Mouse (Mus musculus): ENCODE results near the gene Mmachc. TPM values are rescaled to one million over a fixed set of nuclear protein-coding genes. Genes with fewer than 3 reads are reported as not detected.
"Not testable (repeated sequence)": the region's sequence is repeated elsewhere in the genome, so short reads cannot be mapped to it uniquely, and the experiment has no call there.

Mmachc gene
- polyA plus RNA-seq, 1 experiment: 18.7 TPM

- Histone ChIP-seq H3K27ac (ENCODE audit: insufficient read depth, low read length) (no peak overlapping the region), H3K4me3 (ENCODE audit: insufficient read depth, low read length) (no peak overlapping the region), H3K4me1 (ENCODE audit: control insufficient read depth, insufficient read depth, low read length) (no peaks in the 10 kb centered on the region; the same call in 1 of the 2 replicates)
- TF ChIP-seq POLR2A (IDR thresholded peaks at IDR 0.05; ENCODE audit: extremely low read depth, insufficient read depth, low read length) (no peak), CTCF (IDR thresholded peaks at IDR 0.05; ENCODE audit: extremely low read depth, insufficient read depth, low read length) (no peak)
These were observed 9.4 kb downstream of the Mmachc start for GRCm38 (mm10) chr4:116698693-116699342.

GRCm38 (mm10) chr4:116693785-116694184, 14.4 kb downstream of the Mmachc start:
- no peak overlapping the region for H3K4me3 ChIP-seq (ENCODE audit: insufficient read depth, low read length)
- H3K4me1 ChIP-seq (ENCODE audit: control insufficient read depth, insufficient read depth, low read length): no peaks in the 10 kb centered on the region; the same call in 1 of the 2 replicates
- no peak for TF ChIP-seq CTCF (IDR thresholded peaks at IDR 0.05; ENCODE audit: extremely low read depth, insufficient read depth, low read length)
- no peak for TF ChIP-seq POLR2A (IDR thresholded peaks at IDR 0.05; ENCODE audit: extremely low read depth, insufficient read depth, low read length)
- H3K27ac ChIP-seq (ENCODE audit: insufficient read depth, low read length): no peak overlapping the region

- no peaks in the 10 kb centered on the region for H3K4me1 ChIP-seq (ENCODE audit: control insufficient read depth, insufficient read depth, low read length)
- H3K4me3 ChIP-seq (ENCODE audit: insufficient read depth, low read length): no peak overlapping the region
- TF ChIP-seq POLR2A (IDR thresholded peaks at IDR 0.05; ENCODE audit: extremely low read depth, insufficient read depth, low read length): no peak
- no peak for TF ChIP-seq CTCF (IDR thresholded peaks at IDR 0.05; ENCODE audit: extremely low read depth, insufficient read depth, low read length)
- no peak overlapping the region for H3K27ac ChIP-seq (ENCODE audit: insufficient read depth, low read length)
These were observed 16.1 kb downstream of the Mmachc start for GRCm38 (mm10) chr4:116692146-116692545.

DNA sequence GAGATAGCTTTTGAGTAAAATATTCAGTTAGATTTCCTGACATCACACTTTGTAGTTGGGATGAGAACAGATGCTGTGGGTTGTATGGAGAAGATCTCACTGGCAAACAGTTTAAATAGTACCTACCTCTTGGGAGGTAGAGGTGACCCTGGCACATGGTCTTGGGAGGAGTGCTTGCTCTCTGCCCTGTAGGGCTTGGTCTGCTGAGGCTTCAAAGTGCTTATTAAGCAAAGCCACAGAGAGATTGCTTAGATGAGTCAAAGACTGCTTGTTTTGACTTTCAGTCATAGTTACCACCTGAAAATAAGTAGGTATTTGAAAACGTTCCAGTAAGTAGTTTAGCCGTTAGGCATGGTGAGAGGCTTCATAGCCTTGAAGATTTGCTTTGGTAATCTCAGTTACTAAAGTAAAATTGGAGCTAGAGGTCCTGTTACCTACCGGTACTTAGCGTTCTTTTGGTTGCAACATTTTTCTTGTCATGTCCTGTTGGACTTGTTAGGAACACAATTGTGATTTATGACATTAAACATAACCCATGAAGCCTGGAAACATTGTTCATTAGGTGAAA, 18.8 kb downstream of the Mmachc start:
- Histone ChIP-seq H3K4me1 (ENCODE audit: control insufficient read depth, insufficient read depth, low read length) (peaks cover 2% of the 10 kb centered on the region; the same call in 1 of the 2 replicates), H3K4me3 (ENCODE audit: insufficient read depth, low read length) (no peak overlapping the region), H3K27ac (ENCODE audit: insufficient read depth, low read length) (no peak overlapping the region)
- TF ChIP-seq CTCF (IDR thresholded peaks at IDR 0.05; ENCODE audit: extremely low read depth, insufficient read depth, low read length): no peak
- no peak for TF ChIP-seq POLR2A (IDR thresholded peaks at IDR 0.05; ENCODE audit: extremely low read depth, insufficient read depth, low read length)

GRCm38 (mm10) chr4:116687041-116687440, 21.2 kb downstream of the Mmachc start:
- Histone ChIP-seq H3K27ac (ENCODE audit: insufficient read depth, low read length) (no peak overlapping the region), H3K4me1 (ENCODE audit: control insufficient read depth, insufficient read depth, low read length) (peaks cover 2% of the 10 kb centered on the region; the same call in 1 of the 2 replicates), H3K4me3 (ENCODE audit: insufficient read depth, low read length) (peak overlapping the region; percentile 49)
- no peak for TF ChIP-seq CTCF (IDR thresholded peaks at IDR 0.05; ENCODE audit: extremely low read depth, insufficient read depth, low read length)
- no peak for TF ChIP-seq POLR2A (IDR thresholded peaks at IDR 0.05; ENCODE audit: extremely low read depth, insufficient read depth, low read length)

- peak; percentile 94 for TF ChIP-seq POLR2A (IDR thresholded peaks at IDR 0.05; ENCODE audit: extremely low read depth, insufficient read depth, low read length)
- TF ChIP-seq CTCF (IDR thresholded peaks at IDR 0.05; ENCODE audit: extremely low read depth, insufficient read depth, low read length): peak; percentile 72
- Histone ChIP-seq H3K4me1 (ENCODE audit: control insufficient read depth, insufficient read depth, low read length) (peaks cover 2% of the 10 kb centered on the region; the same call in 1 of the 2 replicates), H3K4me3 (ENCODE audit: insufficient read depth, low read length) (peak within 1 kb of the TSS; percentile 49), H3K27ac (ENCODE audit: insufficient read depth, low read length) (peak within 1 kb of the TSS; percentile 81)
These were observed 22.7 kb downstream of the Mmachc start, which contains the start of gene Prdx1 for GRCm38 (mm10) chr4:116685402-116686061. Prdx1 (plus strand) TSS chr4:116685544.

- Histone ChIP-seq H3K4me3 (ENCODE audit: insufficient read depth, low read length) (no peak overlapping the region; the same call in 1 of the 2 replicates), H3K4me1 (ENCODE audit: control insufficient read depth, insufficient read depth, low read length) (peaks cover 2% of the 10 kb centered on the region; the same call in 1 of the 2 replicates), H3K27ac (ENCODE audit: insufficient read depth, low read length) (peak overlapping the region; percentile 81)
- no peak for TF ChIP-seq CTCF (IDR thresholded peaks at IDR 0.05; ENCODE audit: extremely low read depth, insufficient read depth, low read length)
- TF ChIP-seq POLR2A (IDR thresholded peaks at IDR 0.05; ENCODE audit: extremely low read depth, insufficient read depth, low read length): no peak
These were observed 23.5 kb downstream of the Mmachc start for GRCm38 (mm10) chr4:116684665-116685064.

DNA sequence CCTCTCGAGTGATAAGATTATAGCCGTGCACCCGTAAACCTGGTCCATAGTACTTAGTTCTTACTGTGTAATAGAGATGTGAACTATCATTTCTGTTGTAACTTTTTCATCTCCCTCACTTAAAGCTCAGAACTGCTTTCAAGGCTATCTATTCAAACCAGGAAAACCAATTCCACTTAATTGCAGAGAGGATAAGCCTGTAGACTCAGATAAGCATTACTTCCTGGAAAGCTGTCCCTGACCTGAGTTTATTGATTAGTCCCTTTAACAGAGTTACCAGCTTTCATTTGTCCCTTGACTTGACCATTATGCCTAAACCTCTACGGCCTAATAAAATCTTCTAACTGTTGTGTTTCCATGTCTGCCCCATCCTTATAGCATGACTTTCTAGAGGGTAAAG, 24.2 kb downstream of the Mmachc start:
- Histone ChIP-seq H3K4me1 (ENCODE audit: control insufficient read depth, insufficient read depth, low read length) (peaks cover 2% of the 10 kb centered on the region; the same call in 1 of the 2 replicates), H3K4me3 (ENCODE audit: insufficient read depth, low read length) (no peak overlapping the region), H3K27ac (ENCODE audit: insufficient read depth, low read length) (no peak overlapping the region)
- TF ChIP-seq POLR2A (IDR thresholded peaks at IDR 0.05; ENCODE audit: extremely low read depth, insufficient read depth, low read length) (no peak), CTCF (IDR thresholded peaks at IDR 0.05; ENCODE audit: extremely low read depth, insufficient read depth, low read length) (no peak)

DNA sequence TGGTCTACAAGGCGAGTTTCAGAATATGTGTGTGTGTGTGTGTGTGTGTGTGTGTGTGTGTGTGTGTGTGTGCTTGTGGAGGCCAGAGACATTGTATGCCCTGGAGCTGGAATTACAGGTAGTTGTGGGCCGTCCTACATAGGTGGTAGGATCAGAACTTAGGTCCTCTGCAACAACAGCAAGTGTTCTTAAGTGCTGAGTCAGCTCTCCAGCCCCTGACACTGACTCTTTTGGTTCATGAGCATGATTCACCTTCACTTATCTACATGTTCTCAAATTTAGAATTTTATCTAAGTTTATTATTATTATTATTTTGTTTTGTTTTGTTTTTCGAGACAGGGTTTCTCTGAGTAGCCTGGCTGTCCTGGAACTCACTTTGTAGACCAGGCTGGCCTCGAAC, 27.7 kb downstream of the Mmachc start:
- H3K27ac ChIP-seq (ENCODE audit: insufficient read depth, low read length); H3K4me1 ChIP-seq (ENCODE audit: control insufficient read depth, insufficient read depth, low read length); H3K4me3 ChIP-seq (ENCODE audit: insufficient read depth, low read length): not testable (repeated sequence)

- no peak overlapping the region for H3K27ac ChIP-seq (ENCODE audit: insufficient read depth, low read length)
- H3K4me3 ChIP-seq (ENCODE audit: insufficient read depth, low read length): no peak overlapping the region
- no peaks in the 10 kb centered on the region for H3K4me1 ChIP-seq (ENCODE audit: control insufficient read depth, insufficient read depth, low read length)
- no peak for TF ChIP-seq POLR2A (IDR thresholded peaks at IDR 0.05; ENCODE audit: extremely low read depth, insufficient read depth, low read length)
- no peak for TF ChIP-seq CTCF (IDR thresholded peaks at IDR 0.05; ENCODE audit: extremely low read depth, insufficient read depth, low read length)
These were observed 29.1 kb downstream of the Mmachc start for GRCm38 (mm10) chr4:116679141-116679540.

Data from cortical plate, adult 2 months (tissue).